In the genomic region with DNA sequence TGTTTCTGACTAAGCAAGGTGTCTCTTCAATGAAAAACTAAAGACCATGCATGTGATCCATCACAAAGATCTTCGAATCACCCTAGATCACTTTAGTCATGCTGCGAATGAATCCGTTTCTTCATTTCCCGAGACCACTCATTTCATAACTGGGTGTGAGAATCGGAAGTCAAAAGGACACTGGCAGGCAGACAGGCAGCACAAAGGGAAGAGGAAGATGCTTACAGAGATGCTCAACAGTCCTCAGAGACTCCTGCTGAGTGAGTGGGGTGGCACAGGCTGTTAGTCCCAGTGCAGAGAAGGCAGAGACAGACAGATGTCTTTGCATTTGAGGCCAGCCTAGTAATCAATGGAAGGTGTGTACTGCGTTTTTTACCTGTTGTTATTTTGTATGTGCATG, we compare ENCODE assay signal across 28 mouse cellular contexts.
DNase-seq lines count a peak whose midpoint lies in the region; ATAC-seq and TF ChIP-seq lines count a peak whose summit lies in the region.
"Had no signal": no experiment of that assay in that cellular context is flagged by ENCODE, and none has a peak within 500 bp of the region (broad histone marks: within the 10 kb centered on the region; RNA-seq: fewer than 3 reads in every experiment).

No protein-coding gene starts in this region.

- no peak for TF ChIP-seq RAD21 in CH12.LX (IDR thresholded peaks at IDR 0.05; ENCODE audit: low read depth, low read length)

- no peaks in the 10 kb centered on the region for H3K36me3 ChIP-seq in CH12.LX (replicated peaks in 1 of 2; ENCODE audit: control insufficient read depth in 1 of 2, insufficient read depth in 1 of 2, low read length in 1 of 2)
- H3K36me3 ChIP-seq: embryonic facial prominence, embryonic 10.5 days; embryonic facial prominence, embryonic 13.5 days; forebrain, embryonic 10.5 days; heart, embryonic 10.5 days; heart, embryonic 13.5 days; hindbrain, embryonic 12.5 days; hindbrain, embryonic 15.5 days; intestine, embryonic 15.5 days had no signal

- H3K79me2 ChIP-seq in CH12.LX (replicated peaks; ENCODE audit: control insufficient read depth, extremely low read depth, insufficient read depth, poor library complexity, severe bottlenecking), result peaks cover 3% of the 10 kb centered on the region; the same call in 1 of the 2 replicates

- H3K4me3 ChIP-seq in CH12.LX (replicated peaks in 1 of 3; ENCODE audit: low read depth in 2 of 3, low read length in 2 of 3, poor library complexity in 1 of 3), result no peak overlapping the region
- no peak overlapping the region for H3K4me3 ChIP-seq in embryonic fibroblast, embryonic 13.5 days (ENCODE audit: insufficient read depth, low read length)
- H3K4me3 ChIP-seq: embryonic facial prominence, embryonic 10.5 days; embryonic facial prominence, embryonic 13.5 days; forebrain, embryonic 10.5 days; forebrain, embryonic 13.5 days; heart, adult 2 months; heart, embryonic 10.5 days; heart, embryonic 13.5 days; hindbrain, embryonic 12.5 days; hindbrain, embryonic 15.5 days; intestine, embryonic 15.5 days had no signal

- dilution Hi-C loops in CH12.LX (cut with MboI; ENCODE audit: extremely low pct_ligation_motif_present, extremely low pct_unique_long_range_greater_than_20kb, low sequenced_read_pairs), result no loop called here

- DNase-seq in CH12.LX (ENCODE audit: extremely low read depth), result no peak
- DNase-seq in lung, postnatal 10 days, result no peak
- no peak for DNase-seq in kidney, adult 9 months
- no peak for DNase-seq in thymus, postnatal 10 days (ENCODE audit: low spot score in 2 of 2)
- DNase-seq: adrenal gland, adult 2 months; adrenal gland, postnatal 14 days; B cell, adult 2 months; cerebellum, adult 11-12 months; cerebellum, adult 8-10 months; cerebellum, postnatal 10 days; cerebellum, postnatal 36 days; embryo, embryonic 11 days; gastrocnemius, postnatal 10 days; gastrocnemius, postnatal 36 days; heart, adult 2 months; heart, postnatal 14 days had no signal

- ATAC-seq in megakaryocyte, adult 5-6 weeks (ENCODE audit: poor library complexity, severe bottlenecking), result peak; percentile 85
- ATAC-seq: forebrain, embryonic 13.5 days; forebrain, embryonic 16.5 days; intestine, embryonic 15.5 days had no signal

- H3K9me3 ChIP-seq in CH12.LX (replicated peaks; ENCODE audit: low read length), result no peaks in the 10 kb centered on the region
- H3K9me3 ChIP-seq: embryonic facial prominence, embryonic 10.5 days; embryonic facial prominence, embryonic 13.5 days; forebrain, embryonic 10.5 days; forebrain, embryonic 13.5 days; heart, embryonic 10.5 days; heart, embryonic 13.5 days; hindbrain, embryonic 12.5 days; hindbrain, embryonic 15.5 days; intestine, embryonic 15.5 days had no signal

- H3K4me2 ChIP-seq in CH12.LX (ENCODE audit: insufficient read depth, low read depth, poor library complexity, severe bottlenecking), result no peak overlapping the region
- H3K4me2 ChIP-seq: embryonic facial prominence, embryonic 13.5 days; forebrain, embryonic 13.5 days; heart, embryonic 13.5 days; hindbrain, embryonic 12.5 days; hindbrain, embryonic 15.5 days; intestine, embryonic 15.5 days had no signal

- peaks cover 10 to 32% of the 10 kb centered on the region in 2 experiments for H3K4me1 ChIP-seq in CH12.LX (ENCODE audit: control insufficient read depth in 1 of 2, insufficient read depth in 2 of 2)
- no peaks in the 10 kb centered on the region; the same call in 1 of the 2 replicates for H3K4me1 ChIP-seq in embryonic fibroblast, embryonic 13.5 days (ENCODE audit: control insufficient read depth, insufficient read depth, low read length)
- H3K4me1 ChIP-seq: embryonic facial prominence, embryonic 10.5 days; forebrain, embryonic 10.5 days; forebrain, embryonic 13.5 days; hindbrain, embryonic 12.5 days; hindbrain, embryonic 15.5 days; intestine, embryonic 15.5 days had no signal

- in situ Hi-C loops in CH12.LX (cut with MboI; ENCODE audit: low pct_ligation_motif_present, low pct_unique_long_range_greater_than_20kb, low sequenced_read_pairs), result no loop called here

- H3K27me3 ChIP-seq in CH12.LX (replicated peaks), result no peaks in the 10 kb centered on the region
- H3K27me3 ChIP-seq: embryonic facial prominence, embryonic 13.5 days; forebrain, embryonic 13.5 days; heart, embryonic 13.5 days; hindbrain, embryonic 12.5 days; hindbrain, embryonic 15.5 days; intestine, embryonic 15.5 days had no signal

- peak; percentile 49; the same call in 1 of the 2 replicates for TF ChIP-seq POLR2A in CH12.LX (IDR thresholded peaks at IDR 0.05; ENCODE audit: low read depth, low read length)
- 0 out of 2 replicates have a peak, but pooled peaks have one; percentile 14 for TF ChIP-seq POLR2A in embryonic fibroblast, embryonic 13.5 days (IDR thresholded peaks at IDR 0.05; ENCODE audit: low read depth, low read length)

- no peak for TF ChIP-seq EP300 in CH12.LX (IDR thresholded peaks at IDR 0.05; ENCODE audit: low read length)

- H3K27ac ChIP-seq in CH12.LX (ENCODE audit: insufficient read depth, low read depth), result no peak overlapping the region; the same call in 1 of the 2 replicates
- H3K27ac ChIP-seq in embryonic fibroblast, embryonic 13.5 days (ENCODE audit: insufficient read depth, low read length), result no peak overlapping the region
- H3K27ac ChIP-seq: embryonic facial prominence, embryonic 10.5 days; embryonic facial prominence, embryonic 13.5 days; forebrain, embryonic 10.5 days; forebrain, embryonic 13.5 days; heart, adult 2 months; heart, embryonic 10.5 days; heart, embryonic 13.5 days; hindbrain, embryonic 12.5 days; hindbrain, embryonic 15.5 days; intestine, embryonic 15.5 days had no signal

- no peak overlapping the region for H3K9ac ChIP-seq in CH12.LX (ENCODE audit: insufficient read depth, low read depth)
- H3K9ac ChIP-seq: embryonic facial prominence, embryonic 13.5 days; forebrain, embryonic 13.5 days; heart, embryonic 13.5 days; hindbrain, embryonic 12.5 days; hindbrain, embryonic 15.5 days; intestine, embryonic 15.5 days had no signal

- TF ChIP-seq CTCF in CH12.LX (conservative IDR thresholded peaks at IDR 0.05 in 1 of 2, IDR thresholded peaks at IDR 0.05 in 1 of 2; ENCODE audit: low read depth in 2 of 2, low read length in 2 of 2), result no peak
- TF ChIP-seq CTCF in embryonic fibroblast, embryonic 13.5 days (IDR thresholded peaks at IDR 0.05; ENCODE audit: borderline replicate concordance, insufficient read depth, low read length), result no peak

TF ChIP-seq in CH12.LX, 34 proteins besides CTCF, POLR2A, EP300 and RAD21:
- TF ChIP-seq HCFC1 (IDR thresholded peaks at IDR 0.05; ENCODE audit: low read depth, low read length) (no peak), ZKSCAN1 (IDR thresholded peaks at IDR 0.05; ENCODE audit: borderline replicate concordance, low read depth, low read length) (no peak), IRF4 (IDR thresholded peaks at IDR 0.05; ENCODE audit: low read depth, low read length) (peak; percentile 33; the same call in 1 of the 2 replicates), JUND (conservative IDR thresholded peaks at IDR 0.05; ENCODE audit: low read depth, low read length) (peak; percentile 55; the same call in 1 of the 2 replicates), ZC3H11A (IDR thresholded peaks at IDR 0.05; ENCODE audit: low read depth, low read length) (no peak)
